Comparison of ENCODE assay signal across 25 mouse cellular contexts in genomic region chr12:110566366-110566765, GRCm38 (mm10).
"Had no signal": no experiment of that assay in that cellular context is flagged by ENCODE, and none has a peak within 500 bp of the region (broad histone marks: within the 10 kb centered on the region; RNA-seq: fewer than 3 reads in every experiment).

No protein-coding gene starts in this region.

- H3K4me3 ChIP-seq: gastrocnemius, adult 2 months; heart, adult 2 months; hindbrain, embryonic 10.5 days; hindbrain, embryonic 12.5 days; layer of hippocampus, adult 2 months; limb, embryonic 10.5 days; limb, embryonic 12.5 days; liver, embryonic 13.5 days had no signal

- H3K9ac ChIP-seq: hindbrain, embryonic 12.5 days; hindbrain, embryonic 14.5 days; limb, embryonic 12.5 days; liver, embryonic 13.5 days had no signal

- H3K9me3 ChIP-seq: hindbrain, embryonic 10.5 days; hindbrain, embryonic 12.5 days; limb, embryonic 10.5 days; limb, embryonic 12.5 days; liver, embryonic 13.5 days had no signal

- H3K27me3 ChIP-seq: hindbrain, embryonic 12.5 days; limb, embryonic 12.5 days; liver, embryonic 13.5 days had no signal

- H3K27ac ChIP-seq: gastrocnemius, adult 2 months; heart, adult 2 months; hindbrain, embryonic 10.5 days; hindbrain, embryonic 12.5 days; hindbrain, embryonic 14.5 days; layer of hippocampus, adult 2 months; limb, embryonic 10.5 days; limb, embryonic 12.5 days; liver, embryonic 13.5 days had no signal

- H3K4me2 ChIP-seq: heart, embryonic 11.5 days; hindbrain, embryonic 12.5 days; hindbrain, embryonic 14.5 days; limb, embryonic 12.5 days; liver, embryonic 11.5 days; liver, embryonic 13.5 days had no signal

- H3K4me1 ChIP-seq: hindbrain, embryonic 10.5 days; hindbrain, embryonic 12.5 days; limb, embryonic 10.5 days; limb, embryonic 12.5 days had no signal

- DNase-seq: gastrocnemius, adult 2 months; gastrocnemius, postnatal 10 days; gastrocnemius, postnatal 36 days; heart, adult 11 months; heart, adult 2 months; heart, postnatal 10 days; heart, postnatal 4 days; kidney, adult 18-20 months; kidney, adult 8-10 months; kidney, postnatal 10 days; kidney, postnatal 25 days; kidney, postnatal 4 days; liver; liver, embryonic 13.5 days had no signal

- ATAC-seq: hindbrain, embryonic 16.5 days; inflammation-experienced regulatory T-cells, adult 6 months; intestine, embryonic 16.5 days had no signal
